Mouse (Mus musculus): Measurements from ENCODE around the gene Eif2s1. TPM values are rescaled to one million over a fixed set of nuclear protein-coding genes. Genes with fewer than 3 reads are reported as not detected.
"Not testable (repeated sequence)": the region's sequence is repeated elsewhere in the genome, so short reads cannot be mapped to it uniquely, and the experiment has no call there.

The Eif2s1 gene
- polyA plus RNA-seq, 1 experiment from 2014 or later: 327 TPM

DNA sequence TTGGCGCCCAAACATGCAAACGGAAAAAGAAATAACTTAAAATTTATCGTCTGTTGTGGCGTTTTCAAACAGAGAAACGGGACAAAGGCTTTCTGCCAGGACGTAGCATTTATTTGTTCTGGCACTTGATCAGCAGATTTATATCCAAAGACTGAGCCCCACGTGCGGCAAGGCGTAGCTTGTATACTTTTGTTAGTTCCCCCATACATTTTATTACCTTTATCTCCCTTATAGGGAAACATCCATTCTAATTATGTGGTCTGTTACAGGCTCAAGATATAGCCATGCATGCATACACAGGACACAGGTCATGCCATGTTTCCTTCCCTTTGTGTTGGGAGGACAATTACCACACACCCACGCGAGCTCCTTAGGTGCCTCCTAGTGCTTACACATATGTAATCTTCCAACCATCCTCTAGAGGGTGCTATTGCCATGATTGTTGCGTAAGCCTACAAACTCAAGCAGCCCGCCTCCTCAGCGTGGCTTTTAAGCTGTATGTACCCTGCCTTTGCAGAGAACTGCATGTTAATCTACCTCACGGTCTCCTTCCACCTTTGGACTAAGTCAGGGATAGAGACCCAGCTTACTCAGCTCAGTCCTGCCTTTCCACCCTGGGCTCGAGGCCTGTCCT lies 57.6 kb downstream of the Eif2s1 start:
- Histone ChIP-seq H3K9me3 (ENCODE audit: control insufficient read depth, low read length) (no peaks in the 10 kb centered on the region), H3K9ac (ENCODE audit: low read depth, low read length) (no peak overlapping the region), H3K4me2 (peak overlapping the region; percentile 50), H3K36me3 (ENCODE audit: control insufficient read depth, insufficient read depth, low read length) (no peaks in the 10 kb centered on the region), H3K4me3 (ENCODE audit: low read depth, low read length) (no peak overlapping the region), H3K4me1 (replicated peaks; ENCODE audit: control insufficient read depth, insufficient read depth, low read length) (peaks cover 3% of the 10 kb centered on the region), H3K27ac (ENCODE audit: low read depth, low read length) (no peak overlapping the region), H3K27me3 (replicated peaks; ENCODE audit: control insufficient read depth, insufficient read depth, low read length) (no peaks in the 10 kb centered on the region)
- peak; percentile 54 for ATAC-seq (replicated peaks; ENCODE audit: low FRiP score)
- peak; percentile 47 for DNase-seq (ENCODE audit: low spot score)
- 30% methylated on average over 16 of the region's 16 CpGs for WGBS

DNA sequence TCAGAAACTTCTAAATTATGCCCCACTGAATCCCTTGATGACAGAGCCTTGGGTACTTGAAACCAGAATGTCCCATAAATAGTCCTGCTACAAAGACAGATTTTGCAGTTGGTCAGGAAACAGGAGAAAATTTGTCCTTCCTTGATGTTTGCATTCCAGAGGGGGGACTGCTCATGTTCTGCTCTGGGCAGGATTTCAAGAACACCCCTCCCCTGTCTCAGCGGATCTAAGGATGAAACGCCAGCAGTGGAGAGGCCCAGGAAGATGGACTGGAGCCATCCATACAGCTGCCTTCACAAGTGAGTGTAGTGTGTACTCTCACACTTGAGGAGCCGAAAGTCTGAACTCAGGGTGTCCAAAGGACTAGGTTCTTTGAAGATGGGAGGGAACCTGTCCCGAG lies 59.8 kb downstream of the Eif2s1 start:
- WGBS: 69% methylated on average over 4 of the region's 4 CpGs
- Histone ChIP-seq H3K27ac (ENCODE audit: low read depth, low read length) (no peak overlapping the region), H3K4me3 (ENCODE audit: low read depth, low read length) (no peak overlapping the region), H3K4me2 (no peak overlapping the region), H3K9me3 (ENCODE audit: control insufficient read depth, low read length) (no peaks in the 10 kb centered on the region), H3K36me3 (ENCODE audit: control insufficient read depth, insufficient read depth, low read length) (no peaks in the 10 kb centered on the region), H3K27me3 (replicated peaks; ENCODE audit: control insufficient read depth, insufficient read depth, low read length) (no peaks in the 10 kb centered on the region), H3K4me1 (replicated peaks; ENCODE audit: control insufficient read depth, insufficient read depth, low read length) (no peaks in the 10 kb centered on the region; the same call in 1 of the 2 replicates), H3K9ac (ENCODE audit: low read depth, low read length) (no peak overlapping the region)
- no peak for ATAC-seq (replicated peaks; ENCODE audit: low FRiP score)
- DNase-seq (ENCODE audit: low spot score): no peak

DNA sequence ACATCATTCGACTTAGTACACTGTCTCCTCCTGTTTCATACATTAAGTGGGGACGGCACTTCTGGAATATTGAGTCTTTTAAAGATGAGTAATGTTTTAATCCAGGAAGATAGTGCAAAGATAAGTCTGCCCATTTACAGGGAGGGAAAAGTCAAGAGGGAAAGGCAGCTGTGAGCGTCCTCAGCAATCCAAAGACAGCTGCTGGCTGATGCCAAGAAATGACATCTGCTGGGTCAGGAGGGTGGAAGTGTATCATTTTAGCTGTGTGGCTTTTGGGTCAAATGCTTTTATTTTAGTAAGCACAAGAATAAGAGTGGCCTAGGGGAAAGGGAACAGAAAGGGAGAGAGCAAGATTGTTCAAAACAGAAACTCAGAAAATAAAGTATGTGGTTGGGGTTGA lies 60.4 kb downstream of the Eif2s1 start:
- H3K4me2 ChIP-seq: no peak overlapping the region
- no peaks in the 10 kb centered on the region for H3K36me3 ChIP-seq (ENCODE audit: control insufficient read depth, insufficient read depth, low read length)
- ATAC-seq (replicated peaks; ENCODE audit: low FRiP score) (no peak), DNase-seq (ENCODE audit: low spot score) (no peak)
- no peaks in the 10 kb centered on the region for H3K27me3 ChIP-seq (replicated peaks; ENCODE audit: control insufficient read depth, insufficient read depth, low read length)
- H3K4me1 ChIP-seq (replicated peaks; ENCODE audit: control insufficient read depth, insufficient read depth, low read length): no peaks in the 10 kb centered on the region; the same call in 1 of the 2 replicates
- H3K27ac ChIP-seq (ENCODE audit: low read depth, low read length): no peak overlapping the region
- H3K9ac ChIP-seq (ENCODE audit: low read depth, low read length): no peak overlapping the region
- no peak overlapping the region for H3K4me3 ChIP-seq (ENCODE audit: low read depth, low read length)
- H3K9me3 ChIP-seq (ENCODE audit: control insufficient read depth, low read length): no peaks in the 10 kb centered on the region
- 76% methylated on average over 3 of the region's 3 CpGs for WGBS

DNA sequence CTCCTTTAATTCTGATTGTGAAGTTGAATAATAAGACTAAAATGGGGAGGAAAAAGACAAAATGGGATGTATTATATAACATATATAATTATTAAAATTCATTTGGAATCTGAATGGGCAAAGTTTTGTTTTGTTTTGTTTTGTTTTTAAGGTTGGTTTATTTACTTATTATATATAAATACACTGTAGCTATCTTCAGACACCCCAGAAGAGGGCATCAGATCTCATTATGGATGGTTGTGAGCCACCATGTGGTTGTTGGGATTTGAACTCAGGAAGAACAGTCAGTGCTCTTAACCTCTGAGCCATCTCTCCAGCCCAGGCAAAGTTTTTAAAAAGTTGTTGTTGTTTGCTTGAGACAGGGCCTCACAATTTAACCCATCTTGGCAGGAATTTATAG lies 61.4 kb downstream of the Eif2s1 start:
- H3K9ac ChIP-seq (ENCODE audit: low read depth, low read length); H3K4me3 ChIP-seq (ENCODE audit: low read depth, low read length); H3K9me3 ChIP-seq (ENCODE audit: control insufficient read depth, low read length); H3K27ac ChIP-seq (ENCODE audit: low read depth, low read length); ATAC-seq (replicated peaks; ENCODE audit: low FRiP score); H3K4me1 ChIP-seq (replicated peaks; ENCODE audit: control insufficient read depth, insufficient read depth, low read length); DNase-seq (ENCODE audit: low spot score); H3K27me3 ChIP-seq (replicated peaks; ENCODE audit: control insufficient read depth, insufficient read depth, low read length); H3K36me3 ChIP-seq (ENCODE audit: control insufficient read depth, insufficient read depth, low read length); H3K4me2 ChIP-seq: not testable (repeated sequence)

DNA sequence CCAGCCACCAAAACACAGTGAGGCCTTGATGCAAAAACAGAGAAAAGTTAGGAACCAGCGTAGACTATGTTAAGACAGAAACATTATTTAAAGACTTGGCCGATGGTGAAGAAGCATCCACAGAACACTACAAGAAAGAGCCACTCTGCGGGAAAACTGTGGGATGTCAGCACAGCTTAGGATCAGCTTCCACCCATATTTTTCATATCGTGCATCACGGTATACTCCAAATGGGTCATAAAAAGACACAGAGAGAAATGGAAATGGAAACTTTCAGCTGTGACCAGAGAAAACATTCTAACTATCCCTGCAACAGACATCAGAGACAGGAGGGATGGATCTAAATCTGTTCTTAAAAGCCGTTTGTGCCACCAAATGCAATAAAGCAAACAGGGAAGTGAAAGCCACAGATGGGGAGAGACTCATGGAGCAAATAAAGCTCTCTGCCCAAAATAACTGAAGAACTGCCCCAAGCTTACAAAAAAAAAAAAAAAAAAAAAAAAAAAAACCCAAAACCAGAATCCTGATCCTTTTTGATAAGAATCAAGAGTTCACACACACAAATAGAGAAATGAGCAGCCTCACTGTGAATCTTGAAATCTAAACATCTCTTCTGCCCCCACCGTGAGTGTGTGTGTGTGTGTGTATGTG lies 62.0 kb downstream of the Eif2s1 start:
- Histone ChIP-seq H3K4me1 (replicated peaks; ENCODE audit: control insufficient read depth, insufficient read depth, low read length) (no peaks in the 10 kb centered on the region; the same call in 1 of the 2 replicates), H3K27me3 (replicated peaks; ENCODE audit: control insufficient read depth, insufficient read depth, low read length) (no peaks in the 10 kb centered on the region), H3K4me3 (ENCODE audit: low read depth, low read length) (no peak overlapping the region), H3K27ac (ENCODE audit: low read depth, low read length) (no peak overlapping the region), H3K9ac (ENCODE audit: low read depth, low read length) (no peak overlapping the region), H3K36me3 (ENCODE audit: control insufficient read depth, insufficient read depth, low read length) (no peaks in the 10 kb centered on the region), H3K4me2 (no peak overlapping the region), H3K9me3 (ENCODE audit: control insufficient read depth, low read length) (no peaks in the 10 kb centered on the region)
- DNase-seq (ENCODE audit: low spot score) (no peak), ATAC-seq (replicated peaks; ENCODE audit: low FRiP score) (no peak)
- 79% methylated on average over 7 of the region's 7 CpGs for WGBS

DNA sequence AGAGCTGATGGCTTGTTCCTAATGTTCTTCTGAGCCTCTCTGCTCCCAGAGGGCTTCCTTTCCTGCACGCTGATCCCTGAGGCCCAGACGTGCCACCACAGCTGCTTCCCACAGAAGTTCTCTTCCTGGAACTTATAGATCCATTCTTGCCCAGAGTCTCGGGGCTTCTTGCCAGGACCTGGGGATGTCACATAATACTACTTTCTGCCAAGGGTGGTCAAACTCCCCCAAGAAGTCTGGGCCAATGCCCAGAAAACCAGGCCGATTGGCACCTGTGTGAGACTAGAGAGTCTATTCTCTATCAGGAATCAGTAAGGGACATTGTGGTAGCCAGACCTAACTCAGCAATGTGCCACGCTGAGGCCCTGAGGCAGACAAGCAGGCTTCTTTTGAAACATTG lies 65.7 kb downstream of the Eif2s1 start:
- Histone ChIP-seq H3K9ac (ENCODE audit: low read depth, low read length) (no peak overlapping the region), H3K27ac (ENCODE audit: low read depth, low read length) (no peak overlapping the region), H3K4me1 (replicated peaks; ENCODE audit: control insufficient read depth, insufficient read depth, low read length) (no peaks in the 10 kb centered on the region), H3K4me3 (ENCODE audit: low read depth, low read length) (no peak overlapping the region), H3K36me3 (ENCODE audit: control insufficient read depth, insufficient read depth, low read length) (no peaks in the 10 kb centered on the region), H3K9me3 (ENCODE audit: control insufficient read depth, low read length) (no peaks in the 10 kb centered on the region), H3K27me3 (replicated peaks; ENCODE audit: control insufficient read depth, insufficient read depth, low read length) (peaks cover 3% of the 10 kb centered on the region; the same call in 1 of the 2 replicates), H3K4me2 (no peak overlapping the region)
- 81% methylated on average over 5 of the region's 5 CpGs for whole genome bisulfite sequencing
- DNase-seq (ENCODE audit: low spot score): no peak
- no peak for ATAC-seq (replicated peaks; ENCODE audit: low FRiP score)

DNA sequence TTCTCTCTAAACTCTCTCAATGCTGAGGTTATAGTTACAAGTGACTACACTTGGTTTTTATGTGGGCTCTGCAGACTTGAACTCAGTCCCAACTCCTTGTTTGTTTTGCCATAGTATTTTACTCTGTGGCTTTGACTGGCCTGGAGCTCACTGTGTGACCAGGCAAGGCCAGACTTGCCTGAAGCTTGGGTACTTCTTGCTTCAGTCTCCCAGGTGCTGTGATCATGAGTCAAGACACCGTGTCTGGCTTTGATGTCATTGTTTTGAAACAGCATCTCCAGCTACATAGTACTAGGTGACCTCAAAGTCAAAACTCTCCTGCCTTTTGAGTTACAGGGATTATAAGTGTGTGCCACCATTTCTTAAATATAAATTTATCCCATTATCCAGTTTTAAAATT lies 68.3 kb downstream of the Eif2s1 start:
- 69% methylated on average over 1 of the region's 1 CpGs for WGBS
- Histone ChIP-seq H3K4me2 (no peak overlapping the region), H3K27me3 (replicated peaks; ENCODE audit: control insufficient read depth, insufficient read depth, low read length) (peaks cover 4% of the 10 kb centered on the region; the same call in 1 of the 2 replicates), H3K9me3 (ENCODE audit: control insufficient read depth, low read length) (no peaks in the 10 kb centered on the region), H3K9ac (ENCODE audit: low read depth, low read length) (no peak overlapping the region), H3K27ac (ENCODE audit: low read depth, low read length) (no peak overlapping the region), H3K4me3 (ENCODE audit: low read depth, low read length) (no peak overlapping the region), H3K4me1 (replicated peaks; ENCODE audit: control insufficient read depth, insufficient read depth, low read length) (no peaks in the 10 kb centered on the region), H3K36me3 (ENCODE audit: control insufficient read depth, insufficient read depth, low read length) (no peaks in the 10 kb centered on the region)
- no peak for ATAC-seq (replicated peaks; ENCODE audit: low FRiP score)
- no peak for DNase-seq (ENCODE audit: low spot score)

DNA sequence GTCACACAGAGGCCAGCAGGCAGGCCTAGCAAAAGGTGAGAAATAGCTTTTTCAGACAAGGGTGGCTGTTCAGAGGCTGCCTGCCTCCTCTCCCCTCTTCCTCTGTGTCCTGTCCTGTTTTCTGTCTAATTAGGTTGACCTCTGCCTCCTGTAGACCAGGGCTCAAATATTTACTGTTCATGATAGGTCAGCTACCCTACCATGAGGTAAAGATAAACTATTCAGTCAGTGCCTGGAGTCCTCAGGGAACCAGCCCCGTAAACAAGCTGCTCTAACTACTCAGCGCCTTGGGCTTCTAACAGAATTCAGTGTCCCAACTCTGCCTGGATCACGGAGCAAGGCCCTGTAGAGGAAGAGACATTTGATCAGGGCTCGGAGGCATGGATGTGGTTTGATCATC lies 74.9 kb downstream of the Eif2s1 start:
- H3K4me3 ChIP-seq (ENCODE audit: low read depth, low read length): no peak overlapping the region
- H3K4me1 ChIP-seq (replicated peaks; ENCODE audit: control insufficient read depth, insufficient read depth, low read length): no peaks in the 10 kb centered on the region
- H3K9ac ChIP-seq (ENCODE audit: low read depth, low read length): no peak overlapping the region
- 49% methylated on average over 4 of the region's 4 CpGs for WGBS
- DNase-seq (ENCODE audit: low spot score) (no peak), ATAC-seq (replicated peaks; ENCODE audit: low FRiP score) (no peak)
- H3K27me3 ChIP-seq (replicated peaks; ENCODE audit: control insufficient read depth, insufficient read depth, low read length): peaks cover 7% of the 10 kb centered on the region; the same call in 1 of the 2 replicates
- H3K36me3 ChIP-seq (ENCODE audit: control insufficient read depth, insufficient read depth, low read length): no peaks in the 10 kb centered on the region
- H3K4me2 ChIP-seq: no peak overlapping the region
- no peaks in the 10 kb centered on the region for H3K9me3 ChIP-seq (ENCODE audit: control insufficient read depth, low read length)
- H3K27ac ChIP-seq (ENCODE audit: low read depth, low read length): no peak overlapping the region

Measured in liver, embryonic 11.5 days (tissue).